Mouse (Mus musculus) adrenal gland, adult 18-20 months (tissue): ENCODE data around the gene 4933434E20Rik. TPM values are rescaled to one million over a fixed set of nuclear protein-coding genes. Genes with fewer than 3 reads are reported as not detected.

Experiments used
- DNase-seq, 2 experiments: peaks; one replicate each; pipeline ENCODE4 v3.0.0; 2021 to 2022; ENCODE audit warnings: low spot score in 2 of 2
- long read RNA-seq, 2 experiments: library from polyadenylated mRNA; stranded (forward); transcript quantifications; one replicate each; pipeline ENCODE4 v2.0.0; 2021
- total RNA-seq, 2 experiments: library from RNA; stranded (reverse); gene quantifications; 1 replicate in 1 of 2; 2 replicates in 1 of 2; pipeline ENCODE4 v1.2.3; 2021

Gene 4933434E20Rik
- total RNA-seq: 10 to 100 TPM; 88.2 to 89.0 TPM
- long read RNA-seq, experiment 1, transcript 4933434E20Rik-206 (7 exons, 2,510 nt): major isoform, 11 of 18 reads
- long read RNA-seq, experiment 1, partial matches to known transcripts: 0 of 18 reads
- long read RNA-seq, experiment 1, other reads (novel, unspliced or antisense): 6 of 18 reads
- long read RNA-seq, experiment 2, transcript 4933434E20Rik-206 (7 exons, 2,510 nt): major isoform, 27 of 40 reads
- long read RNA-seq, experiment 2, transcript 4933434E20Rik-209 (7 exons, 1,411 nt): minor isoform, 5 of 40 reads
- long read RNA-seq, experiment 2, partial matches to known transcripts: 3 of 40 reads
- long read RNA-seq, experiment 2, other reads (novel, unspliced or antisense): 5 of 40 reads

DNA sequence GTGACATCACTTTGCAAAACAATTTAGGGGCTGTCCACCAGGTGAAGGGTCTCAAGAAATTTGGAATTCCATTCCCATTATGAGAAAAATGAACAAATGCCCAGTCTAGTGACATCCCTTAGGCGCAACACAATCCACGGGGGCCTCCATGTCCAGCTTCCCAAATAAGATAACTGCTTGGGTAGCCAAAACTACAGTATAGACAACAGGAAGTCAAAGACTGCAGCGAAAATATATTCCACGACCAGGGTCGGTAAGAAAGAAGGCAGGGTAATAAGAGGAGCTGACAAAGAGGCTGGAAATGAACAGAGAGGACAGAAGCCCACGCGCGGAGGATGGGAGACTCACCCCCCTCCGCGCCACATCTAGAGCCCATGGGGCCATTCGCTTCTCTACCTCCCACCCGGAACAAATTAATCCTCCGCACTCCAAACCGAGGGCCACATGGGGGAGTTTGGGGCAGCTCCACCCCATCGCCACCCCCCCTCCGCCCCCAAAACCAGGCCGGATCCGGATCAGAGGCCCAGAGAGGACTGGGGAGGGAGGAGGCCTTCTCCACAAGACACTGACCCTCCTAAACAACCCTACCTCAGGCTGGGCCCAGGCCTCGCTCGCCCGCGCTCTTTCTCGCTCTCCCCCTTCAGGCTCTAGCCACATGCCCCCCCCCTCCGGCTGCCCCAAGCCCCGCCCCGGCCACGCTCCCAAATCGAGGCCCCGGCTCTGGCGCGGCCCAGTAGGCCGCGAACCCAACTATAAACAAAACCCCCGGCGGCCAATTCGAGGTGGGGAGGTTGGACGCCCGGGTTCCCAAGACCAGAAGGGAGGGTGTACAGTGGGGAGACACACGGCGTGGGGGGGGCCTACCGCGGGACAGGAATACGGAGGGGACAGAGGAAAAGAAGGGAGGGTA lies at the start of gene 4933434E20Rik:
TSS of gene 4933434E20Rik (plus strand) at position 196 of the 910 bp plus-strand sequence.
- DNase-seq: peak; percentile 61 to 66

DNA sequence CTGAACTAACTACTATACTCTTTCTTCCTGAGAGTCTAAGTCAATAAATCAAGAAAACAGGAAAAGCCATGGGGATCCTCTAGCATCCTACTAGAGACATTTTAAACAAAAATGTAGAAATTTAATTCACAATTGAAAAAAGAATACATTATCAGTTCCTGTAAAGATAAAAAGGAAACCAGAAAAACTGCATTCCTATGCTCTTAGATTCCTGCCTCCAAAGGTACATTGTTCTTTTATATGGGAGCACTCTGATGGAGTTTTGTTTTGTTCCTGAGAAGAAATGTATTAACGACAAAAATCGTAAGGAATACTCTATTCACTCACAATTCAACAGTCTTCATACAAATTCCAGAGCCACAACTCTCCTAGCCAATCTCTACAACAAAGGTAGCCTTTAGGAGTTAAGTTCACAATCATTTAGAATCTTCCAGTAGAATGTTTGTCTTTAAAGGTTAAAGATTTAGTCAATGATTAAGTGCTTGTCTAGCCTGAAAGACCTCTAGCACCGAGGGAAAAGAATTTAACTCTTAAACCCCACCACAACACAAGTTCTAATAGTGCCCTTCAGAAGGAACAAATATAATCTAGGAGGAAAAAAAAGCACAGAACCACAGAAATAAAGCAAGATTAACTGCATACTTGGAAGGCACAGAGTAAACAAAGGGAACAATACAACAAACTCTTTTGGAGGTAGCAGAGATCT lies 47.2 kb upstream of the 4933434E20Rik start:
- no peak for DNase-seq

DNA sequence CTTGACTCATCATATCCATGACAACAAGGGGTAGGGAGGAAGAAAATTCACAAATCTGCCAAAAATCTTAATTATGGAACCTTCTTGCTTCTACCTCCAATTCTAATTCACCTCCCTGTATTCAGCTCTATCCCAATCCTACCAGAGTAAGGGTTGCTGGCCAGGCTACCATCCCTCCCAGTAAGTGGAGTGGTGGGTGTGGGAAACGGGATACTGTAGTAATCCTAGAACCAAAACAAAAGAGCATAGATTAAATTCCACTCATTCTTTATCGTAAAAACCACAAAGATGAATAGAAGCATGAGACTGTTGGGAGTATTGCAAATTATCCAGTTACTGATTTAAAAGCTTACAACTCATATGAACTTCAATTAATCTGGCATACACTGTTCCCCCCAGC lies 41.1 kb upstream of the 4933434E20Rik start:
- DNase-seq: no peak

DNA sequence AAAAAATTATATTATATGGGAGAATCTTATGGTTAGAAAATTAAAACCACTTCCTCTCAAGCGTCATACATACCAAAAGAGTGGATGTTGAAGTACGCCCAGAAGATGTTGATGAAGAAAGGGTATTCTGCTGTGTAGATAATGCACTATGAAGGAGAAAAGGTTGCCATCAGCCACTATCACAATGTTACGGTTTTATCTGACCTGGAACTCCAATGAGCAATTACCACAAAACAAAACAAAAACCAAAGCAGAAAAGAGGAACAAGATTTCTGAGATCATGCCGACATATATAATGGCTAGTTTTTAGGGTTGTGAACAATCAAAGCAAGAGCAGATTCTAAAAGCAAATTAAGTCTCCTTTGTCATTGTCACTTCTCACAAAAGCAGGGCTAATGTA lies 34.8 kb upstream of the 4933434E20Rik start:
- no peak for DNase-seq

DNA sequence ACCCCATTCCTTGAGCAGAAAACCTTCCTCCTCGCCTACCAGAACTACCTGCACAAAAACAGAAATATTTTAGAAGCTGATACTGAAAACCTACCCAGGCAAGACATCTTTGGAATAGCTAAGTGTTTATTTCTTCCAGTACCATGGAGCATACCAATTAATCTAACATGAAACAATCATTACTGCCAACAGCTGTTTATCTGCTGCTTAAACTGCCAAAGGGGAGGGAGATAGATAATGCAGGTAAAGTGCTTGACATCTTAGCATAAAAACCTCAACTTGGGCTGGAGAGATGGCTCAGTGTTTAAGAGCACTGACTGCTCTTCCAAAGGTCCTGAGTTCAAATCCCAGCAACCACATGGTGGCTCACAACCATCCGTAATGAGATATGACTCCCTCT lies 16.8 kb upstream of the 4933434E20Rik start:
- DNase-seq: no peak

DNA sequence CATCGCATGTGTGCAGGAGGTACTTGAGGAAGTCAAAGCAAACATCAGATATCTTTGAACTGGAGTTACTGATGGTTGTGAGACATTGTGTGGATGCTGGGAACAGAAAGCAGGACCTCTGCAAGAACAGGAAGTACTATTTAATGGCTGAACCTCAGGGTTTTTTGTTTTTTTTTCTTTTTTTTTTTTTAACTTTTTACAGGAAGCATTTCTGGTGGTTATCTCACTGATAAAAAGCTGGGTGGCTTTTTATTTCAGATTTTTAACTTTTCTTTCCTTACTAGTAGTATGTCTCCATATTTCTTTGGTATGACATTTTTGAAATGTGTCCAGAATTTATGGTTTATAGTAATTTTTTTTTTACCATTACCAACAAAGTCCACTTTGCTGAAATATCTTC lies 15.2 kb upstream of the 4933434E20Rik start:
- no peak for DNase-seq

DNA sequence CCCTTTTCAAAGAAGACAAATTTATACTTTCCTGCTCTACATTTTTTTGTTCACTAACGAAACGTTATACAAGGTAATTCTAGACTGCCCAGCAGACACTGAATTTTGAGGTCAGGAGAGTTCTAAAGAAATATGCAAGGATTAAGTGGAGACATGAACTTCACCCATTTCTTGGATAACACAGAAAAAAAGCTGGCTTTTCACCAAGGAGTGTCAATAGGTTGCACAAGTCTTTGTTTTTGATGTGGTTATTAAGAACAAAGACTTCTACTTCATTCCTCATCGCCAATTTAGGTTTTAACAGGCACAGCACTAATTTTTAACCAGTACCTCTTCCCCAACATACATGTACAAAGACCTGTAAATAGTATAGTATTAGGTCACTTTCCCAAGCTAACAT lies 1.7 kb upstream of the 4933434E20Rik start:
- no peak for DNase-seq

DNA sequence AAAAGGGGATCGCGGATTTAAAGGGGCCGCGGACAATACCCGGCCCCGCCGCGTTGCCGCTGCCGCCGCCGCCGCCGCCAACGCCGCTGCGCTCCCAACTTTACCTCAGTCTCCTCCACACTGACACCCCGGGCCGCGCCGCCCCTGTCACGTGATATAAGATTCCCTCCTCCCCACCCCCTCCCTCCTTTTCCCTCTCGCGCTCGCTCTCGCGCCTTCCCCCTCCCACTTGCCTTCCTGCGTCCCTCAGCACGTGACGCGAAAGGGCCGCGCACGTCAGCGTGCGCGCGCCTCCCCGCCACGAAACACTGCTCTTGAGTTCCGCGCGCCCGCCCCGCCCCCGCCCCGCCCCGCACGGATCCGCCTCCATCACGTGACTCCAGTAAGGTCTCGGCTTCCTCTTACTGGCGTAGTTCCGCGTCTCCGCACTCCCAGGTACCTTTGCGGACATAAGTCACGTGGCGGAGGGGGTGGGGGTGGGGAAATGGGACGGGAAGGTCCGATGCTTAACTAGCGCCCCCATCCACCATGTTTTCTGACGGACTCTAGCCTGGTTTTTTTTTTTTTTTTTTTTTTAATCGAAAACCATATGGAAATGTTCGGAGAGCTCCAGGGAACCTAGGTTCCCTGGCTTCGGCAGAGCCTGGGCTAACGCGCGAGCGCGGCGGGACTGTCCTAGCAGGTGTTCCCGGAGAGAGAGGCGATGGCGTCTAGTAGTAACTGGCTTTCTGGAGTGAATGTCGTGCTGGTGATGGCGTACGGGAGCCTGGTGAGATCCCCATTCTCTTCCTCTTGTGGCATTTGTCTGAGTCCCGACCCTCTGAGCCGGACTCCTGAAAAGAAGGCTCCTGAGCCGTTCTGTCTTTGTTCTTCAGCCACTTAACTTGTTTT lies 1.2 kb downstream of the 4933434E20Rik start, which contains the start of gene Ubap2l:
TSS of gene Ubap2l (minus strand) at position 278 of the 891 bp plus-strand sequence.
- peak; percentile 86 to 87 for DNase-seq

DNA sequence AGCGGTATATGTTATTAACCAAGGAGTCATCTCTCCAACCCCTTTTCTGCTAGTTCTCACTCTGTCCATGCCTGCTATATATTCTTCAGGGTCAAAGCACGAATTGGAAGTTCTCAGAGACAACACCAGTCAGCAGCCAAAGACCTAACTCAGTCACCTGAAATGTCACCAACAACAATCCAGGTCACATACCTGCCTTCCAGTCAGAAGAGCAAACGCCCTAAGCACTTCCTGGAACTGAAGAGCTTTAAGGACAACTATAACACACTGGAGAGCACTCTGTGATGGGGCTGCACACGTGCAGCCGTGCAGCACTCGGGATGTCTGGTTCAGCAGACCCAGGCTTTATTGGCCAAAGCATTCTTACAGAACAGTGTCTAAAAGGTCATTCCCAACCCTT lies 10.1 kb downstream of the 4933434E20Rik start:
- DNase-seq: no peak

DNA sequence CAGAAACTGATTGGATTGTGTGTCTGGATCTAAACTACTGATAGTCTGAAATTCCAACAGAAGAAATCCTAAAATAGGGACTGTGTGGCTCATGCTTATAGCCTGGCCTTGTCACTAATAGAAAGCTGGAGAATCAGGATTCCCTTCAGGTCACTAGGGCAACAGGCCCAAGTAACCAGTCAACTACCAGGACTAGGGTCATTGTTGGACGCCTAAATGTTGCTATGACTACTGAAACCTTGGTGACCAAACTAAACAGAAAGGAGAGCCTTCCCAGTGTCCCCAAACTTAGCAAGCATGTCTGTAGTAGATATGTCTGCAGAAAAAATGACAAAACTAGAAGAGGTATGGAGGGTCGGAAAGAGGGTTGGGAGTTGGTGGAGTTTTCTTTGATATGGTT lies 11.1 kb downstream of the 4933434E20Rik start:
- DNase-seq: no peak

DNA sequence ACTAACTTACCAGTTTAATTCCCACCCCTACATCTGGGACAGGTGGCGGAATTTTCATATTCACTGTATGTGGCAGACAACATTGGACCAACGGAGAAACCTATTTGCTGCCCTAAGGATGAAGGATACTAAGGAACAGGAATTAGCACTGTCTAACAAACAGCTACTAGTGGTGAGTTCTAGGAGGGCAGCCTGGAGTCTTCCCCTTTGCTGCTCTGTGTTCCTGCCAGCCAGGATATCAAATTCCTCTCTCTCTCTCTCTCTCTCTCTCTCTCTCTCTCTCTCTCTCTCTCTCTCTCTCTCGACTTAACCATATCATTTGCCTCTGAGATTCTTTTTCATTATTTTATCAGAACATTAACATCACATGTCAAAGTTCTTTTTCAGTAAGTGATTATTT lies 12.9 kb downstream of the 4933434E20Rik start:
- DNase-seq: no peak

DNA sequence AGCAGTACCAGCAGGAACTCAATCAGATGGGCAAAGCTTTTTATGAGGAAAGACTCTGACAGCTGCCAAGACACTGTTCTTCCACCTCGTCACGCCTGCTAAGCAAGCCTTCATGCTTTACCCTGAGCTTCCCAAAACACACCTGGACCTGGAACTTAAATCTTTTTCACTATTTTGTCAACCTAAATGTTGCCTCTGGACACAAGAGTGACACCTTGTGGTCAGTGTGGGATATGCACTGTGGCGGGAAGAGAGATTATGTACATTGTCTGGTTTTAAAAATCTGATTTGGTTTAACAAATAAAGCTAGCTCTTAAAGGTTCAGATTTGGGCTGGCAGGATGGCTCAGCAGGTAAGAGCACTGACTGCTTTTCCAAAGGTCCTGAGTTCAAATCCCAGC lies 14.1 kb downstream of the 4933434E20Rik start:
- DNase-seq: no peak

DNA sequence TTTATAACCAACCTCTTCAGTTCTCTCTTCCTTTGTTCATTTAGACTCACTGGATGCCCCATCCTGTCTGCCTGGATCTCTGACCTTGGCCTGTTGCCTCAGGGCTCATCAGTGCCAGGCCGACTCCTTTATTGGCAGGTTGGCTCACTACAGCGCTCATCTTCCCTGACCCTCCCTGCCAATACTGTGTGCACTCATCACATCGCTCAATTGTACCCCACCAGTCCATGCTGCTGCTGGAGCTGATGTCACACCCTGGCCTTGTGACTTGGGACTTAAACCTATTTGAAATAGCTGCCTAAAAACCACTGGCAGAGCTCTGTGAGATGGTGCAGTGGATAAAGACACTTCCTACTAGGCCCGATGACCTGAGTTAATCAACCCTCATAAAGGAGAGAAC lies 16.4 kb downstream of the 4933434E20Rik start:
- no peak for DNase-seq

DNA sequence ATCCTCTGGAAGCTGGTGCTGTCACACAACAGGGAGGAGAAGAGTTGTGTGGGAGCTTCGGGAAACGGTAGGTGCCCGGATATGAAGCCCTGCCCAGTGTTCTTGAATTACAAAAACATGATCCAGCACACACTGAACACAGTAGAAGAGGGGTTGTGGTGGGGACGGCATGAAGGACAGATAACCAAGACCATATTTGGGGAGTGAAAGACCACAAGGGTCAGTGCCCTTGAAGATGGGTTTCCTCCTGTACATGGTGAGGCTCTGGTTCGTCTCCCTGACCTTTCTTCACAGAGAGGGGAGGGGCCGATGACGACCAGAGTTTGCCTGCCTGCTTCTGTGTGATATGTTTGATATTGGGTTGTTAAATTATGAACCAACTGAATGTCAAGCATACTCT lies 18.3 kb downstream of the 4933434E20Rik start:
- no peak for DNase-seq

DNA sequence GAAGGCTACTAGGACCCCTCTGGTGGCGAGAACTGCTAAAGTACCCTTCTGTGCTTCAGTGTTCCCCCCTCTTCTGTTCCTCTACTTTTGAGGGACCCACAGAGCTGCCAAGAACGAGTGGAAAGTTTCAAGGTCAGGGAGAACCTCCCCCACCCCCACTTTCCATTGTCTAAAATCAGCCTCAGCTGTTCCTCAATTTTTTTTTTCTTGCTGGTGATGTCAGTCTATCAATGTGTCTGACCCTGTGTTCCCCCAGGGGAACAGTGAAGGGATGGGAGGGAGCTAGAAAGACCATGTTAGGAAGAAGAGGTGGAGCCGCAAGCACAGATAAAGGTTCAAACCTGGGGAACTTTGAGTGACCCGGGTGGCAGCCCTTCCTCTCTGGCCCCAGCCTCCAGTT lies 20.9 kb downstream of the 4933434E20Rik start, which contains the start of gene Tpm3:
TSS of gene Tpm3 (plus strand) at position 356 of the 400 bp plus-strand sequence.
- DNase-seq: no peak

DNA sequence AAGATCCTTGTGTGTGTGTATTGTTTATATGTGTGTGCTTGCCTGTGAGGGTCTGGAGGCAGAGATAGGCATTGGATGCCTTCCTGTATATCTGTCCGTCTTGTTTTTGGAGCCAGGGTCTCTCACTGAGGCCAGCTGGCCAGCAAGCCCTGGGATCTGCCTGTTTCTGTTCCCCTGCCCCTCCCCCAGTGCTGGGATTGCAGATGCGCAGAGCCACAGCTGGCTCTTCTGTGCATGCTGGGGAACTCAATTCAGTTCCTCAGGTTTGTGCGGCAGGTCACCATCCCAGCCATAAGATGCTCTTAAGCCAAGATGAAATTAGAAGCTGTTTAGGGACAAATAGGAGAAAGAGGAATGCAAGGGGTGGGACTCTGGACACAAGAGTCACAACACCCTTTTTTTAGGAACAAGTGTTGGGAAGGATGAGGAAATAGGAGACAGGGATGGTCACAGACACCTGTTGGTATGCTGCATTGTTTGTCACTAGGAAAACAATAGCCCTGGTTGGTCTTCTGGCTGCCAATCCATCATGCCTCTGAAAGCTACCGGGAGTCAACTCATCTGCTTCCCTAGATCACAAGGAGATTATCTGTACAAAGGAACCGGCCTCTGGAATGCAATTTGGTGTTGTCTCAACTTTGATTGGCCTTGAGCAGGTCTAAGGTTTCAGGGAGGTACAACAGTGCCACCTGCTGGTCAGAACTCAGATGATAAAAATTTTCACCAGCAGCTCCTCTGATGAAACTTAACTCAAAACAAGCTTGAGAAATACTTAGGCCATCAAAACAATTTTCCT lies 25.7 kb downstream of the 4933434E20Rik start:
- DNase-seq: peak; percentile 82

DNA sequence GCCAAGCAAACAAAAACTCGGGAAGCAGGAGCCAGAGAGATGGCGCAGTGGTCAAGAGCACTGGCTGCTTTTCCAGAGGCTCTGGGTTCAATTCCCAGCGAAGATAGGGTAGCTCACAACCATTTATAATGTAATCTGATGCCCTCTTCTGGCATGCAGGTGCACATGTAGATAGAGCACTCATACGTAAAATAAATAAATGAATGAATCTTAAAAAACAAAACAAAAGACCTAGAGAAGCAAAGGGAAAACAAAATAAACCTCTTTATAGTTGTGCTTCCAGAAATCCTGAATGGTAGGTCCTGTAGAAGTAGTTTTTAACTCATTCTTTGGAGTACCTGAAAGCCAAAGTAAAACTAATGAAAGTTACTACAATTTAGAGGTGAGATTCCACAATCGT lies 26.8 kb downstream of the 4933434E20Rik start:
- no peak for DNase-seq

DNA sequence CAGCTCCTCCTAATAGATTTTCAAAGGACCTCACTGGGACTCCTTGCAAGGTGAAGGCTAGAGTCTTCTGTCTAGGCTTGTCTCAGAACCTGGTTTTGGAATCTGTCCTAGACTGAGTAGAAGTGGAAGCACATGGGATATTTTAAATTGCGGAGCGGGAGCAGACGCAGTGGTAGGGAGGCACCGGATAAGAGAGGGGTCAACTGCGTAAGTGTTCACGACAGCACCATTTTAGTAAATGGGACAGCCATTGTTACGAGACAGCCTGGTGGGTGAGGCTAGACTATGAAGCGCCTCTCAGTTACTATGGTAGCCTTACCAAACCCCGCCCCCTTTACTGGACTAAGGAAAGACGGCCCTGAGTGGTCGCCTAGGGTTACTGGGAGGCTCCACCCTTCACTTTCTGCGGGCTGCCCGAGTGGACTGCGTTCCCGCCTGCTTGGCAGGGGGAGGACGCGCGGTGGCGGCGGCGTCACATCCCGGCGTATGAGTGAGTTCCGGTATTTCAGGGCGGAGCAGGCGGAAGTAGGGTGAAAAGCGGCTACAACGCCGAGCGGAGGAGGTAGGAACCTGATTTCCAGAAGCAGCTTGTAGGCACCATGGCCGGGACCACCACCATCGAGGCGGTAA lies 27.8 kb downstream of the 4933434E20Rik start:
- DNase-seq: peak; percentile 83 to 87
